Mouse (Mus musculus): ENCODE measurements around the gene Ybx2.

DNA sequence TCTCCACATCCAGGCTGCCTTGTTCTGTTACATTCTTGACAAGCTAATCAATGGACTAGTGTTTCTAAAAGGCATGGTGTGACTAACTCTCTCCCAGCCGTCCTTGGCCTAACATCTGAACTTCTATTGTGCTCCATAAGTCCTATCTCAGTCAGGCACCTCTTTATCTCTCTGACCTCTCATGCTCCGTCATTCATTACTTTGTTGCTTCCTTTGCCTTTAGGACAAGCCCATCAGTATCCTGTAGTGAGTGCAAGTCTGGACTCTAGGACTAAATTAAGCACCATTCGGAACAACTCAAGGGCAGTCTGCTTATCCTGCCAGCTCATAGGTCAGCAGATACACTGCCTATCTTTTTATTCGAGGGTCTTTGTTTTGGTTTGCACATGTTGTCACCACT, 40.7 kb downstream of the Ybx2 start:
- TF ChIP-seq CTCF (IDR thresholded peaks at IDR 0.05; ENCODE audit: control insufficient read depth, insufficient read depth, insufficient read length): no peak
- no peak for TF ChIP-seq CEBPB (IDR thresholded peaks at IDR 0.05; ENCODE audit: low read depth)
- TF ChIP-seq USF1 (IDR thresholded peaks at IDR 0.05; ENCODE audit: low read depth): no peak
- no peak for TF ChIP-seq MYOD1 (IDR thresholded peaks at IDR 0.05; ENCODE audit: control insufficient read depth, insufficient read length, low read depth)
